Comparison of ENCODE assay signal across 8 mouse cellular contexts in genomic region chr9:49493979-49494649, GRCm38 (mm10). TPM values are rescaled to one million over a fixed set of nuclear protein-coding genes. Genes with fewer than 3 reads are reported as not detected.
DNase-seq lines count a peak whose midpoint lies in the region; ATAC-seq and TF ChIP-seq lines count a peak whose summit lies in the region.

No protein-coding gene starts in this region.

- no peak overlapping the region for H3K27ac ChIP-seq in ES-E14 (ENCODE audit: insufficient read depth, low read depth, low read length, poor library complexity, severe bottlenecking)
- H3K27ac ChIP-seq in bone marrow macrophage, adult 2 months (ENCODE audit: insufficient read depth, low read depth, low read length): no peak overlapping the region
- no peak overlapping the region for H3K27ac ChIP-seq in embryonic facial prominence, embryonic 15.5 days (replicated peaks)
- H3K27ac ChIP-seq in heart, embryonic 16.5 days (ENCODE audit: low read length): no peak overlapping the region
- H3K27ac ChIP-seq in kidney, postnatal 0 days: no peak overlapping the region
- no peak overlapping the region for H3K27ac ChIP-seq in liver, postnatal 0 days (ENCODE audit: low read depth)
- no peak overlapping the region for H3K27ac ChIP-seq in neural tube, embryonic 13.5 days (replicated peaks)

- H3K9ac ChIP-seq in ES-E14 (ENCODE audit: insufficient read depth, low read depth, low read length, poor library complexity, severe bottlenecking): no peak overlapping the region
- no peak overlapping the region for H3K9ac ChIP-seq in embryonic facial prominence, embryonic 15.5 days
- H3K9ac ChIP-seq in heart, embryonic 16.5 days (ENCODE audit: low read length): peak overlapping the region; percentile 40
- no peak overlapping the region for H3K9ac ChIP-seq in kidney, postnatal 0 days (ENCODE audit: low read depth, low read length)
- H3K9ac ChIP-seq in liver, postnatal 0 days (replicated peaks): no peak overlapping the region
- H3K9ac ChIP-seq in neural tube, embryonic 13.5 days: 0 out of 2 replicates have a peak overlapping the region, but pooled peaks have one; percentile 44

- H3K4me3 ChIP-seq in ES-E14 (ENCODE audit: insufficient read depth in 1 of 2, low read depth in 1 of 2, low read length in 2 of 2, poor library complexity in 1 of 2, severe bottlenecking in 1 of 2): no peak overlapping the region
- no peak overlapping the region for H3K4me3 ChIP-seq in bone marrow macrophage, adult 2 months (ENCODE audit: insufficient read depth, low read length)
- H3K4me3 ChIP-seq in embryonic facial prominence, embryonic 15.5 days (replicated peaks): no peak overlapping the region
- no peak overlapping the region for H3K4me3 ChIP-seq in heart, embryonic 16.5 days (ENCODE audit: low read length)
- no peak overlapping the region for H3K4me3 ChIP-seq in kidney, postnatal 0 days (replicated peaks; ENCODE audit: low read depth, low read length)
- H3K4me3 ChIP-seq in liver, postnatal 0 days (ENCODE audit: low read depth, low read length): no peak overlapping the region
- no peak overlapping the region for H3K4me3 ChIP-seq in neural tube, embryonic 13.5 days

- H3K4me2 ChIP-seq in embryonic facial prominence, embryonic 15.5 days (replicated peaks): 0 out of 2 replicates have a peak overlapping the region, but pooled peaks have one; percentile 15
- peak overlapping the region; percentile 42 for H3K4me2 ChIP-seq in heart, embryonic 16.5 days (ENCODE audit: low read depth, low read length)
- no peak overlapping the region for H3K4me2 ChIP-seq in kidney, postnatal 0 days (ENCODE audit: low read length)
- H3K4me2 ChIP-seq in liver, postnatal 0 days (ENCODE audit: low read depth, low read length): no peak overlapping the region
- peak overlapping the region; percentile 30; the same call in 1 of the 2 replicates for H3K4me2 ChIP-seq in neural tube, embryonic 13.5 days

- no peak for TF ChIP-seq EP300 in liver, postnatal 0 days (IDR thresholded peaks at IDR 0.05; ENCODE audit: low read depth)

- peak; percentile 73 for TF ChIP-seq CTCF in bone marrow macrophage, adult 2 months (IDR thresholded peaks at IDR 0.05; ENCODE audit: low read depth, low read length)
- peak; percentile 99 for TF ChIP-seq CTCF in kidney, postnatal 0 days (IDR thresholded peaks at IDR 0.05; ENCODE audit: low read depth)
- TF ChIP-seq CTCF in liver, postnatal 0 days (IDR thresholded peaks at IDR 0.05; ENCODE audit: low read depth): peak; percentile 90

- H3K4me1 ChIP-seq in ES-E14 (ENCODE audit: control insufficient read depth in 2 of 2, insufficient read depth in 2 of 2, low read length in 2 of 2, poor library complexity in 1 of 2): peaks cover 0 to 3% of the 10 kb centered on the region in 2 experiments; a peak in 1 of 4 replicates
- H3K4me1 ChIP-seq in bone marrow macrophage, adult 2 months (ENCODE audit: control insufficient read depth, insufficient read depth, low read length): no peaks in the 10 kb centered on the region
- H3K4me1 ChIP-seq in embryonic facial prominence, embryonic 15.5 days: peaks cover 13% of the 10 kb centered on the region
- H3K4me1 ChIP-seq in heart, embryonic 16.5 days (ENCODE audit: control insufficient read depth, insufficient read depth, low read length): no peaks in the 10 kb centered on the region
- H3K4me1 ChIP-seq in kidney, postnatal 0 days (replicated peaks; ENCODE audit: insufficient read depth, low read length): no peaks in the 10 kb centered on the region
- H3K4me1 ChIP-seq in liver, postnatal 0 days (ENCODE audit: insufficient read depth): no peaks in the 10 kb centered on the region
- peaks cover 5% of the 10 kb centered on the region for H3K4me1 ChIP-seq in neural tube, embryonic 13.5 days (replicated peaks)

- in situ Hi-C loops in ES-E14 (cut with MboI; ENCODE audit: low sequenced_read_pairs in 2 of 2, unreplicated experiment in 2 of 2): loop anchor here in 1 of 2 experiments (10.0 to 25.0 kb wide), 3 partner anchors 681 to 1031 kb away; partner anchors contain the start of gene Pts

- peak; percentile 62 for DNase-seq in ES-E14 (ENCODE audit: low read depth, low spot score)
- peak; percentile 91 for DNase-seq in kidney, postnatal 0 days (ENCODE audit: low spot score)
- peak; percentile 34 for DNase-seq in liver, postnatal 0 days
- DNase-seq in thymus, postnatal 4 days: peak; percentile 56

- peaks cover 3% of the 10 kb centered on the region; the same call in 1 of the 2 replicates for H3K27me3 ChIP-seq in embryonic facial prominence, embryonic 15.5 days
- no peaks in the 10 kb centered on the region; the same call in 1 of the 2 replicates for H3K27me3 ChIP-seq in heart, embryonic 16.5 days (ENCODE audit: control insufficient read depth, insufficient read depth, low read length)
- H3K27me3 ChIP-seq in kidney, postnatal 0 days (ENCODE audit: insufficient read depth, low read length): no peaks in the 10 kb centered on the region
- no peaks in the 10 kb centered on the region for H3K27me3 ChIP-seq in liver, postnatal 0 days (ENCODE audit: insufficient read depth, low read length)
- H3K27me3 ChIP-seq in neural tube, embryonic 13.5 days: peaks cover 8% of the 10 kb centered on the region; the same call in 1 of the 2 replicates

- H3K36me3 ChIP-seq in ES-E14 (ENCODE audit: control insufficient read depth, insufficient read depth, low read length, poor library complexity, severe bottlenecking): no peaks in the 10 kb centered on the region
- no peaks in the 10 kb centered on the region for H3K36me3 ChIP-seq in embryonic facial prominence, embryonic 15.5 days
- H3K36me3 ChIP-seq in heart, embryonic 16.5 days (ENCODE audit: control insufficient read depth, insufficient read depth): no peaks in the 10 kb centered on the region
- H3K36me3 ChIP-seq in kidney, postnatal 0 days (ENCODE audit: insufficient read depth, low read length): no peaks in the 10 kb centered on the region
- no peaks in the 10 kb centered on the region for H3K36me3 ChIP-seq in liver, postnatal 0 days (replicated peaks; ENCODE audit: insufficient read depth, low read length)
- H3K36me3 ChIP-seq in neural tube, embryonic 13.5 days: no peaks in the 10 kb centered on the region

- no peak for TF ChIP-seq POLR2A in bone marrow macrophage, adult 2 months (IDR thresholded peaks at IDR 0.05; ENCODE audit: borderline replicate concordance, low read depth, low read length)

- H3K9me3 ChIP-seq in ES-E14 (ENCODE audit: control insufficient read depth, insufficient read depth, low read depth, low read length): no peaks in the 10 kb centered on the region
- H3K9me3 ChIP-seq in embryonic facial prominence, embryonic 15.5 days (replicated peaks): no peaks in the 10 kb centered on the region
- H3K9me3 ChIP-seq in heart, embryonic 16.5 days (replicated peaks; ENCODE audit: control insufficient read depth, low read length): no peaks in the 10 kb centered on the region
- no peaks in the 10 kb centered on the region for H3K9me3 ChIP-seq in kidney, postnatal 0 days (replicated peaks; ENCODE audit: low read length)
- H3K9me3 ChIP-seq in liver, postnatal 0 days (ENCODE audit: low read length): no peaks in the 10 kb centered on the region
- H3K9me3 ChIP-seq in neural tube, embryonic 13.5 days: no peaks in the 10 kb centered on the region

- WGBS in embryonic facial prominence, embryonic 15.5 days: 2% methylated on average over 4 of the region's 4 CpGs
- WGBS in heart, embryonic 16.5 days: 4% methylated on average over 4 of the region's 4 CpGs
- 1% methylated on average over 4 of the region's 4 CpGs for WGBS in kidney, postnatal 0 days
- WGBS in liver, postnatal 0 days (ENCODE audit: insufficient replicate concordance): 11% methylated on average over 4 of the region's 4 CpGs
- 2% methylated on average over 4 of the region's 4 CpGs for WGBS in neural tube, embryonic 13.5 days

- peak; percentile 68; the same call in 1 of the 2 replicates for ATAC-seq in embryonic facial prominence, embryonic 15.5 days (ENCODE audit: insufficient number of reproducible peaks, low FRiP score, low TSS enrichment, low read depth)
- ATAC-seq in heart, embryonic 16.5 days (replicated peaks; ENCODE audit: extremely low read depth, insufficient read depth, low FRiP score): 0 out of 2 replicates have a peak, but pooled peaks have one; percentile 58
- ATAC-seq in kidney, postnatal 0 days (replicated peaks; ENCODE audit: low FRiP score, low read depth): peak; percentile 56; the same call in 1 of the 2 replicates
- ATAC-seq in liver, postnatal 0 days: no peak
- peak; percentile 79; the same call in 1 of the 2 replicates for ATAC-seq in neural tube, embryonic 13.5 days (ENCODE audit: low read depth)

TF ChIP-seq in ES-E14, 5 proteins besides CTCF, POLR2A, EP300 and RAD21:
- TF ChIP-seq CHD2 (IDR thresholded peaks at IDR 0.05; ENCODE audit: low read depth, low read length) (no peak), ZC3H11A (IDR thresholded peaks at IDR 0.05; ENCODE audit: borderline replicate concordance, low read depth, low read length) (peak; percentile 99)

RNA-seq across cellular contexts. Expression of gene Ttc12, which starts 8.1 kb away (rescaled TPM):
- 2.1 and 2.5 TPM in 2 replicates for total RNA-seq in ES-E14 (2012; rRNA removed)
- polyA plus RNA-seq in bone marrow macrophage, adult 2 months (2012; ENCODE audit: insufficient read depth, insufficient read length, missing spikeins): 7.8 and 8.3 TPM in 2 replicates
- 3.2 and 3.9 TPM in 2 replicates for polyA plus RNA-seq in embryonic facial prominence, embryonic 15.5 days (2015; fragmentation: Nextera tagmentation; extraction: Ambion mirVana)
- polyA plus RNA-seq in heart, embryonic 16.5 days (2015; fragmentation: Nextera tagmentation; extraction: Ambion mirVana): 2.8 and 3.0 TPM in 2 replicates
- polyA plus RNA-seq in kidney, postnatal 0 days (2015; fragmentation: Nextera tagmentation; extraction: Ambion mirVana): 2.6 and 3.7 TPM in 2 replicates
- polyA plus RNA-seq in liver, postnatal 0 days (2015; fragmentation: Nextera tagmentation; extraction: Ambion mirVana): 0.09 and 0.15 TPM in 2 replicates
- polyA plus RNA-seq in neural tube, embryonic 13.5 days (2015; fragmentation: Nextera tagmentation; extraction: Ambion mirVana): 1.5 and 2.1 TPM in 2 replicates

Comparison
In these comparisons a context has a peak if more than half of its experiments do, and no peak if none do; other contexts are left out.
1. DNase-seq: peak in every context shown above with its lines; median percentile 91 in kidney, postnatal 0 days; 62 in ES-E14; 56 in thymus, postnatal 4 days; 34 in liver, postnatal 0 days.
2. H3K9ac ChIP-seq: peak in heart, embryonic 16.5 days (single experiment) and neural tube, embryonic 13.5 days (single experiment); none in ES-E14 (single experiment), embryonic facial prominence, embryonic 15.5 days (single experiment), kidney, postnatal 0 days (single experiment) and liver, postnatal 0 days (single experiment).
3. H3K4me2 ChIP-seq: peak in embryonic facial prominence, embryonic 15.5 days (single experiment), heart, embryonic 16.5 days (single experiment) and neural tube, embryonic 13.5 days (single experiment); none in kidney, postnatal 0 days (single experiment) and liver, postnatal 0 days (single experiment).
4. Peak in every context shown above with its lines, with median percentiles within 50 percentile points of each other: CTCF ChIP-seq.